Mouse (Mus musculus) hindbrain, embryonic 11.5 days (tissue): Measurements from ENCODE around the gene 4930447F04Rik. TPM values are rescaled to one million over a fixed set of nuclear protein-coding genes. Genes with fewer than 3 reads are reported as not detected.

ENCODE experiments used
- ATAC-seq: fragments of 200-750 bp; cut with Nextera tagmentation; 2 replicates; pipeline ENCODE4 v1.8.0; 2017; ENCODE audit warnings: mild to moderate bottlenecking, moderate TSS enrichment, moderate library complexity; ENCODE audit not compliant: low FRiP score
- DNase-seq: peaks from one replicate; pipeline ENCODE4 v3.0.0-alpha.2; 2015; ENCODE audit warnings: low spot score
- H3K27ac ChIP-seq: fragments of 300-500 bp; sonication (generic); 2 replicates; pipeline ENCODE4 v1.5.1; 2014; ENCODE audit warnings: mild to moderate bottlenecking, low read depth, low read length
- H3K27me3 ChIP-seq: fragments of 300-500 bp; sonication (generic); 2 replicates; pipeline ENCODE4 v1.6.1; 2014; ENCODE audit warnings: mild to moderate bottlenecking, low read length, moderate library complexity, mixed read lengths; ENCODE audit not compliant: control insufficient read depth, insufficient read depth
- H3K36me3 ChIP-seq: fragments of 300-500 bp; sonication (generic); 2 replicates; pipeline ENCODE4 v1.6.1; 2014; ENCODE audit warnings: mild to moderate bottlenecking, low read length, moderate library complexity, mixed read lengths; ENCODE audit not compliant: control insufficient read depth, insufficient read depth
- H3K4me1 ChIP-seq: fragments of 300-500 bp; sonication (generic); replicated peaks from 2 replicates; pipeline ENCODE4 v1.6.1; 2014; ENCODE audit warnings: low read length, mixed read lengths; ENCODE audit not compliant: control insufficient read depth, insufficient read depth
- H3K4me2 ChIP-seq: fragments of 300-500 bp; sonication (generic); replicated peaks from 2 replicates; pipeline ENCODE4 v1.6.1; 2014; ENCODE audit warnings: mild to moderate bottlenecking, low read depth, low read length
- H3K4me3 ChIP-seq: fragments of 300-500 bp; sonication (generic); 2 replicates; pipeline ENCODE4 v1.5.1; 2014; ENCODE audit warnings: low read depth, low read length
- H3K9ac ChIP-seq: fragments of 300-500 bp; sonication (generic); 2 replicates; pipeline ENCODE4 v1.6.1; 2014; ENCODE audit warnings: low read depth, low read length
- H3K9me3 ChIP-seq: fragments of 300-500 bp; sonication (generic); 2 replicates; pipeline ENCODE4 v1.6.1; 2016; ENCODE audit warnings: low read length; ENCODE audit not compliant: control insufficient read depth
- WGBS: fragments of 180-500 bp; shearing (Covaris S2); extraction: QIAGEN DNeasy Blood & Tissue Kit; methylation state at CpG from one replicate; pipeline ENCODE4 v1.1.7; 2014; 5-methylcytosine and 5-hydroxymethylcytosine counted together
- polyA plus RNA-seq: library from polyadenylated mRNA; unstranded; fragments of >200 nt; fragmentation: Nextera tagmentation; extraction: Ambion mirVana; gene quantifications from 2 replicates; pipeline ENCODE4 v1.2.1, GENCODE M21; 2014

4930447F04Rik gene
- not detected in 2 replicates for polyA plus RNA-seq

DNA sequence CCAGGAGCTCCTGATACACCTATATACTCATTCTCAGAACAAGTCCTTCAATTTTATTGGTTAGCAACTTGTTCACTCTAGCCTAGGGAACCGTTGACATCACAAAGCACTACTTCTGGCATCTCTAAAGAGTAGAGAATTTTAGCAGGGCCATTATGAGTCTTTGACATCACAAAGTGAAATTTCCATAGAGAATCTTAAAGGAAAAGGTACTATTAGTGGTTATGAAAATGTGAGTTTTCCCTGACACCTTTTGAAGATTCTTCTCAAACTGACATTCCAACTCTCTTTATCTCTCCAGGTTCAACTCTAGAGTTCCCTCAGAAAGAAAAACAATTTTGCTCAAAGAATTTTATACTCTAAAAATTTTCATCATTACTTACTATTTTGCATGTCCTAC is at the start of gene 4930447F04Rik:
Gene 4930447F04Rik (minus strand): TSS at position 101 of the 400 bp plus-strand sequence.
- ATAC-seq: no peak
- 80% methylated on average over 1 of the region's 1 CpGs for WGBS

More for the DNA sequence above, at the start of gene 4930447F04Rik:
- no peak within 1 kb of the TSS for H3K9ac ChIP-seq
- no peaks in the 10 kb centered on the region for H3K4me1 ChIP-seq
- H3K27ac ChIP-seq: no peak within 1 kb of the TSS
- H3K4me2 ChIP-seq: no peak within 1 kb of the TSS
- no peaks in the 10 kb centered on the region for H3K36me3 ChIP-seq
- no peak within 1 kb of the TSS for H3K4me3 ChIP-seq
- no peaks in the 10 kb centered on the region for H3K9me3 ChIP-seq
- no peaks in the 10 kb centered on the region for H3K27me3 ChIP-seq
- no peak for DNase-seq
